Mouse (Mus musculus): ENCODE results near the gene Mmp7.
A peak's percentile ranks its signal among the peaks of the same experiment; 100 is the strongest.

Gene Mmp7

DNA sequence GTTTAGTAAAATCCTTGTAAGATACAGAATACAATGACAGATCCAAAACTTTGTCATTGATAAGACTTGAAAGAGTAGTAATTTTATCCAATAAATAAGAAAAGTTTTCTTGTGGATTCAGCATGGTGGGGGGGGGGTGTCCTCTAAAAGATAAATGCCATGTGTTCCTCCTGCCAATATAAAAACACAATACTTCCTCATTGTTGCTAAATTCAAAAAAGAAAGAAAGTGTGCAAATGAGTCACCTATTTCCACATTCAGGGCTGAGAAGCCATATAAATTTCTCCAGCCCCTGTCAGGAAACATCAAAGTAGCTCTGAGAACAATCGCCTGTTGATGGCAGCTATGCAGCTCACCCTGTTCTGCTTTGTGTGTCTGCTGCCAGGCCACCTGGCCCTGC lies at the start of gene Mmp7:
TSS of gene Mmp7 (plus strand) at position 301 of the 400 bp plus-strand sequence.
- no peak for DNase-seq (ENCODE audit: low spot score)

DNA sequence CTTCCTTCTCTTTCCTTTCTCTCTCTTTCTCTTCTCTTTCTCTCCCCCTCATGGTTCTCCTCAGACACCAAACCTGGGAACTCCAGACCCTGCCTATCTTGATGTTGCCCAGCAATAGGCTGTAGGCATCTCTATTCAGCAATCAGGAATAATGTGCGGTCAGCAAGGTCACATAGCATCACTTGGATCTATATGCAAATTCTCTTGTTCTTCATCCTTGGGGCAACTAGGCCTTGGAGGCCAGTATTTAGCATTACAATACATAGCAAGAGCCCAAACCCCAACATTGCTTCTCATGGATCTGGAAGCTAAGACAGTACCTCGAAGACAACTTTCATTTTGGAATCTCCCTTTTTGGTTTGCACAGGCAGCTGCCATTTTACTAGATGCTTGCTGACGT lies 44.0 kb upstream of the Mmp7 start:
- DNase-seq (ENCODE audit: low spot score) = no peak

DNA sequence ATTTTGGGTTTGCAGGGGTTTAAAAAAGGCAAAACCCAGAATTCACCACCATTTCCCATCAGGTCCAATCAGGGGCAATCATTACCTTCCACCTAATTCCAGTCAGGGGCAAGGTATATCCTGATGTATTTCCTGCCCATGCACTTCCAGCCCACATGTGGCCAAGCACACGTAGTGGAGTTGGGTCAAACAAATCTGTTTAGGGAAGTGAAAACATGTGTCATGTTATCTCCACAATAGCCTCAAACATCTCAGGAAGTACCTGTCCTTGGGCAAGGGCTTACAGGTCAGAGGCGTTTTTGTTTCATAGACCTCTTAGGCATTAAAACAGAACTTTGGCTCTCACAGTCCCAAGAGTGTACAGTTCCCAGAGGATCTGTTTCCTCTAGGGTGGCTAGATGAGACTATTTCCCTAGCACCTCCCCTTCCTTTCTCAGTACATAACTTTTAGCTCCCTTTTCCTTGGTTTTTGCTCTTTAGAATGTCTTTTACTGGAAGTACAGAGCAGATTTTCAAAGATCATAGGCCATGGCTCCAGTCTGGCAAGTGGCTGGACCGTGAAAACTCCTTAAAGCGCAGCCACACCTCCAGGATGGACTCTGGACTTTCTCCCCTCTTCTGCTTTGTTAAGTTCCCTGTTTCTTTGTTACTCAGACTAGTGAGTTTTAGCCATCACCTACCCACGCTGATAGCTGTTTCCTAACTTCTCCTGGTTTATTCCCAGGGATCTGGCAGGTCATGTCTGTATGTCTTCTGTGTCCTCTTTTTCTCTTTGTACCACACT lies 41.3 kb upstream of the Mmp7 start:
- no peak for DNase-seq (ENCODE audit: low spot score)

GRCm38 (mm10) chr9:7652351-7653085 lies 39.4 kb upstream of the Mmp7 start:
- no peak for DNase-seq (ENCODE audit: low spot score)

- no peak for DNase-seq (ENCODE audit: low spot score)
These were observed 33.9 kb upstream of the Mmp7 start for GRCm38 (mm10) chr9:7657946-7658345.

DNA sequence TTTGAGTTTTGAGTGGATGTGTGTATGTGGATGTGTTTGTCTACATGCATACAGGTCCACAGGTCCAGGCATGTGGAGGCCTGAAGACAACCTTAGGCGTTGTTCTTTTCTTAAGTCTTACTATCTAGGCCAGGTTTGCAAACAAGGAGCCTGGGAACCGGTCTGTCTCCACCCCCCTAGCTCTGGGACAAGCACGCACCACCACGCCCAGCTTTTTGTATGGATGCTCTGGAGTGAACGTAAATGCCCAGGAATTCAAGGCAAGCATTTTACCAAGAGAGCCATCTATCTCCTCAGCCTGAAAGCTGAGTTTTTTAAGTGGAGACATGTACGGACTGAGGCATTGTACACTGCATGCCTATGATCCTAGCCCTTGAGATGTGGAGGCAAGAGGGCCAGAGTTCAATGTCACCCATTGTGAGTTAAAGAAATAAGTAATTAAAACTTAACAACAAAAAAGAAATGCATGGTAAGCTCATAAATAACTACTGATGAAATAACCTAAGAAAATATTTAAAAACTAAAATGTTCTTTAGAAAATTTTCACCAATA lies 32.3 kb upstream of the Mmp7 start:
- DNase-seq (ENCODE audit: low spot score) = no peak

- DNase-seq (ENCODE audit: low spot score) = no peak
These were observed 30.5 kb upstream of the Mmp7 start for GRCm38 (mm10) chr9:7661371-7661770.

- no peak for DNase-seq (ENCODE audit: low spot score)
These were observed 22.2 kb upstream of the Mmp7 start for GRCm38 (mm10) chr9:7669674-7670073.

DNA sequence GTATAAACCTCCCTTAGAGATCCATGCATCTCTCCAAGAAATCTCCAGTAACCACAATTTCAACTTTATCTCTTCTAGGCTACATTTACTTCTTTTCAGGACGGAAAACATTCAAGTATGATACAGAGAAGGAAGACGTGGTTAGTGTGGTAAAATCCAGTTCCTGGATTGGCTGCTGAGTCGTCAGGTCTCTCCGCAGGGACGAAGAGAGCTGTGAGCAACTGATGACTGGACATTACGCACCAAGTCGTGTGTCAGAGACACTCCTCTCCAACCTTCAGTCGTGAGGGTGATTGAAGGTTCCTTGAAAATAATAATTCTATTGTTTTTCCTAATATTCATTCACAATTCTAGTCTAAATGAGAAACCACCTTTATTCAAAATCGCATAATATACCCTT lies 18.9 kb upstream of the Mmp7 start:
- DNase-seq (ENCODE audit: low spot score) = no peak

- no peak for DNase-seq (ENCODE audit: low spot score)
These were observed 13.6 kb upstream of the Mmp7 start for GRCm38 (mm10) chr9:7678154-7678837.

- DNase-seq (ENCODE audit: low spot score) = no peak
These were observed 9.7 kb upstream of the Mmp7 start for GRCm38 (mm10) chr9:7682081-7682618.

GRCm38 (mm10) chr9:7686024-7686423 lies 5.9 kb upstream of the Mmp7 start:
- no peak for DNase-seq (ENCODE audit: low spot score)

GRCm38 (mm10) chr9:7689799-7690198 lies 2.1 kb upstream of the Mmp7 start:
- DNase-seq (ENCODE audit: low spot score) = no peak

- no peak for DNase-seq (ENCODE audit: low spot score)
These were observed 2.1 kb downstream of the Mmp7 start for GRCm38 (mm10) chr9:7693961-7694360.

DNA sequence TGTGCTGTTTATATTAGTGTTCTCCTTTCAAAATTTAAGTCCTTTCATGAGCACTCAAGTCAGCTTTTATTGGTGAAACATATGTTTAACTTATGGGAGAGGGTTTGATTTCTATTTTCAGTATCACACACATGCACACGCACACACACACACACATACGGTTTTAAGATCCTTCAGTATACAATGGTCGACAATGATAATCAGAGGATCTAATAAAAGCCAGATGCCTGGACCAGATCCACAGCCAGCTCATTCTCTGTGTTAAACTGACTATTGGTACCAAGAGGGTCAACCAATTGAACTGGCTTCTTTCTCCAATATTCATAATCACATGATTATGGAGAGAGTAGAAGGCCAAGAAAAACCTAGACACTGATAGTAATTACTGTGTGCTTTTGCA lies 3.8 kb downstream of the Mmp7 start:
- no peak for DNase-seq (ENCODE audit: low spot score)

- no peak for DNase-seq (ENCODE audit: low spot score)
These were observed 16.8 kb downstream of the Mmp7 start for GRCm38 (mm10) chr9:7708698-7709097.

DNA sequence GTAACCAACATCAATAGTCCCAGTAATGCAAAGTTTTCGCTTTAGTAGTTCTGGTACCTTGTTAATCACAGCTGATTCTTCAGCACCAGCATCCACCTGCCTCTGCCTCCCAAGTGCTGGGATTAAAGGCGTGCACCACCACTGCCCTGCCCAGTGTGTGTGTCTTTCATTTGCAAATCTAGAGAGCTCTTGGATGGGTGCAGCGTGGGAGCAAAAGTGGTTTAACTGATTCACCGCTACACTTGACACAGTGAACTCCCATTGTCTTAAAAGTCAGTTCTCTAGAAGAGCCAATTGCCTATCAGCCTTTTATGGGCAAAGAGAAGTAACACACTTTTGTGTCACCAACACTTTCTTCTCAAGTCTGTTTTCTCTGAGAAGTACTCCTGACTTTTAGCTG lies 19.3 kb downstream of the Mmp7 start:
- no peak for DNase-seq (ENCODE audit: low spot score)

DNA sequence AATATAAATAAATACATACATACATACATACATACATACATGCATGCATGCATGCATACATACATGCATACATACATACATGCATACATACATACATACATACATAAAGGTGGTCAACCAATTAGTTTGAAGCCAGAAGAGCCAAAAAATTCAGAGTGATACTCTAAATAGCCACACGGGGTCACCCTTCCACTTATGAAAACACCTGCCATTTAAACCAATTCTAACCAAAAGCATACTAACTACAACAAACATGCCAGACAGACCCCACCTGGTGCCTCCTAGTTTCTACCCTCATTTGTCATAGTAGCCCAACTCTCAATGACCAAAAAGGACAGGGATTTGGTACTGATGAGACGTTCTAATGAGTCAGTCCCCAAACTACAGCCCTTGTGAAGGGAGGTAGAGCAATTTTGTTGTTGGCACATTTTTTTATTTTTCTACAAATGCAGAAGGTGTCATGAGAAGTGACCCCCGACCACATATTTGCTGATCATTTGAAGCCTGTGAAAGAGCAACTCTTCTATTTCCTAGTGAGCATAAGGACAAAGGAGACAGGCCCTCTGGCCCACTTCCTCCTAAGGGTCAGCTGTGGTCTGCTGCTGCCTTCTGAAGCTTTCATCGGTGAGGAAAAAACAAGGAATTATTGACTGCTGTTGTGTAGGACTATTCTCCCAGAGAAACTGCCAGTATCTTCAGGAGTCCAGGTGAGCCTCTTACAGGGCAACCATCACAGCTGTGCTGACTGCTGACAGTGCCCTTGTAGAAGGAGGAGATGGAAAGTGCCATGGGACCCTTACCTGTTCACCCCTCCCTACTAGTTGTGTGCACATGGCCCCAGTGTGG lies 22.4 kb downstream of the Mmp7 start:
- peak; percentile 60 for DNase-seq (ENCODE audit: low spot score)

DNA sequence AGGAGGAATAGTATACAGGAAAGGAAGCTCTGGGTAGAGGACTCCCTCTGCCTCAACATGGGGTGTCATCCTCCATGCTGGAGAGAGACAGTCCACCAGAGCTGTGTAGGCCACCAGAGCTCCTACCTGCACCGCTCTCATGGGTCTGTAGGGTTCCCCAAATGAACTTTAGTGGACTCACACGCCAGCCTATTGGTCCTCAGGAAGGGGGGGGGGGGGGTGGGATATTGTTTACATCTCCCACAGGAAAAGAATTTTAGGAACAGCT lies 23.0 kb downstream of the Mmp7 start:
- no peak for DNase-seq (ENCODE audit: low spot score)

DNA sequence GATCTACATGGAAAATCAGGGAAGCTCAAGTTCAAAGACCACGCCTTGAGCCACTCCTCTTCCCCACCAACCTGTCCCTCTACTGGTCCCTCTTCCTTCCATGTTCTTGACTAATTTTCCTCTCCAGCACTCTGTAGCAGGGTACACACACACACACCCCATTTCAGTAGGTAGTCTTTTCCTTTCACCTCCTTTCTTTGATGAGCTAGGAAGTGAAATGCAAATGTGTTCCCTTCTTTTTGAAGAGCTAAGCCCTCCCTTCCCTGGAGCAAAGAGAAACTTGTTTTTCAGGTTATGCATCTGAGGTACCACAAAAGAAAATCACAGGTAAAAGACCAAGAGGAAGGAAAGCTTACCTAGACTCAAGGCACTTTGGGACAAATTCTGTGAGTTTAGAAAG lies 29.7 kb downstream of the Mmp7 start:
- no peak for DNase-seq (ENCODE audit: low spot score)

- DNase-seq (ENCODE audit: low spot score) = no peak
These were observed 37.1 kb downstream of the Mmp7 start for GRCm38 (mm10) chr9:7728997-7729396.

DNA sequence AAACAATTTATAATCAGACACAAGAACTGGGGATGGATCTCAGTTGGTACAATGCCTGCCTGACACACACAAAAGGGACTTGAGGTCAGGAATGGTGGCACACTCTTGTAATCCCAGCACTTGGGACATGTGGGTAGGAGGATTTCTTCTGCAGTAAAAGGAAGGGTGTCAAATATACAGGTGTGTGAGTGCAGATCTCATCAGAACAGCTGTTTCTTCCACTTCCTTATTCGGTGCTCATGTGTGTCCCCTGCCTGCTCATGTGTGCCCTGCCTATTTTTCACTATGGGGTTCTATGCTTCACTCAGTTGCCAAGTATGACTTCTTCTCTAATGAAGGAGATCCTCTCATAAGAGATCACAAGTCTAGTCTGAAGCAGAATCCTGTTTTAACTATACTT lies 50.8 kb downstream of the Mmp7 start:
- no peak for DNase-seq (ENCODE audit: low spot score)

All from T-cell, adult 2 months (primary cell).